Mouse (Mus musculus): Measurements from ENCODE around the gene Lat2. TPM values are rescaled to one million over a fixed set of nuclear protein-coding genes. Genes with fewer than 3 reads are reported as not detected.

The Lat2 gene
- total RNA-seq, 2 experiments from 2014 or later = 3.4 to 3.9 TPM

GRCm38 (mm10) chr5:134550836-134551232, 64.0 kb downstream of the Lat2 start:
- no peak for DNase-seq (ENCODE audit: extremely low spot score in 1 of 2, low spot score in 2 of 2)

More at GRCm38 (mm10) chr5:134550836-134551232, 64.0 kb downstream of the Lat2 start:
- no peak for TF ChIP-seq CTCF (IDR thresholded peaks at IDR 0.05)
- Histone ChIP-seq H3K4me3 (peak overlapping the region; percentile 80), H3K27ac (peak overlapping the region; percentile 98)
- intact Hi-C loops (cut with DNase I) = no loop called here

Small RNAs within 50 kb of the gene (microRNA-seq; reads per million reads assigned to microRNA genes)
- 0 reads per million in 2 experiments for gene Mir7228

Other genes starting within 250 kb of the Lat2 start
- 10 to 100 TPM; 46.9 to 47.0 TPM for gene Gtf2ird1, start 158.3 kb downstream of the Lat2 start, total RNA-seq (2021)
- gene Clip2, start 62.6 kb downstream of the Lat2 start, total RNA-seq (2021) = 100 to 1,000 TPM; 116 to 123 TPM
- gene Syna, start 54.9 kb downstream of the Lat2 start, total RNA-seq (2021) = under 1 TPM; 0.21 to 0.34 TPM
- gene Rfc2, start 33.7 kb downstream of the Lat2 start, total RNA-seq (2021) = 10 to 100 TPM; 60.0 to 64.2 TPM
- 100 to 1,000 TPM; 319 to 322 TPM for gene Eif4h, start 24.5 kb upstream of the Lat2 start, total RNA-seq (2021)
- 10 to 100 TPM; 59.8 to 65.4 TPM for gene Limk1, start 73.6 kb upstream of the Lat2 start, total RNA-seq (2021)
- gene Eln, start 132.3 kb upstream of the Lat2 start, total RNA-seq (2021) = 10 to 100 TPM; 11.3 to 11.7 TPM

Data from left cerebral cortex, adult 2 months (tissue).